Mouse (Mus musculus) forebrain, embryonic 13.5 days (tissue): ENCODE results near the gene Cbs. TPM values are rescaled to one million over a fixed set of nuclear protein-coding genes. Genes with fewer than 3 reads are reported as not detected.
A peak's percentile ranks its signal among the peaks of the same experiment; 100 is the strongest.

Experiments
- ATAC-seq: fragments of 200-750 bp; cut with Nextera tagmentation; 2 replicates; pipeline ENCODE4 v1.8.0; 2017
- H3K27ac ChIP-seq: fragments of 300-500 bp; sonication (generic); 2 replicates; pipeline ENCODE4 v1.5.1; 2015; ENCODE audit warnings: inconsistent platforms, mild to moderate bottlenecking, moderate library complexity
- H3K27me3 ChIP-seq: fragments of 300-500 bp; sonication (generic); 2 replicates; pipeline ENCODE4 v1.6.1; 2015; ENCODE audit warnings: mild to moderate bottlenecking, inconsistent platforms
- H3K36me3 ChIP-seq: fragments of 300-500 bp; sonication (generic); 2 replicates; pipeline ENCODE4 v1.6.1; 2015; ENCODE audit warnings: mild to moderate bottlenecking, inconsistent platforms; ENCODE audit not compliant: poor library complexity, severe bottlenecking
- H3K4me1 ChIP-seq: fragments of 300-500 bp; sonication (generic); 2 replicates; pipeline ENCODE4 v1.6.1; 2015; ENCODE audit warnings: inconsistent platforms
- H3K4me2 ChIP-seq: fragments of 300-500 bp; sonication (generic); 2 replicates; pipeline ENCODE4 v1.6.1; 2015; ENCODE audit warnings: inconsistent platforms, mild to moderate bottlenecking, moderate library complexity
- H3K4me3 ChIP-seq: fragments of 300-500 bp; sonication (generic); 2 replicates; pipeline ENCODE4 v1.5.1; 2015; ENCODE audit warnings: mild to moderate bottlenecking, inconsistent platforms
- H3K9ac ChIP-seq: fragments of 300-500 bp; sonication (generic); 2 replicates; pipeline ENCODE4 v1.6.1; 2015; ENCODE audit warnings: mild to moderate bottlenecking, inconsistent platforms
- H3K9me3 ChIP-seq: fragments of 300-500 bp; sonication (generic); replicated peaks from 2 replicates; pipeline ENCODE4 v1.6.1; 2016; ENCODE audit warnings: inconsistent platforms
- WGBS: fragments of 180-500 bp; shearing (Covaris S2); methylation state at CpG from one replicate; pipeline ENCODE4 v1.1.7; 2015; 5-methylcytosine and 5-hydroxymethylcytosine counted together
- polyA plus RNA-seq: library from polyadenylated mRNA; unstranded; fragments of >200 nt; fragmentation: Nextera tagmentation; extraction: Ambion mirVana; gene quantifications from 2 replicates; pipeline ENCODE4 v1.2.1, GENCODE M21; 2015

Gene Cbs
- polyA plus RNA-seq, 1 experiment from 2014 or later, result 5.3 TPM

DNA sequence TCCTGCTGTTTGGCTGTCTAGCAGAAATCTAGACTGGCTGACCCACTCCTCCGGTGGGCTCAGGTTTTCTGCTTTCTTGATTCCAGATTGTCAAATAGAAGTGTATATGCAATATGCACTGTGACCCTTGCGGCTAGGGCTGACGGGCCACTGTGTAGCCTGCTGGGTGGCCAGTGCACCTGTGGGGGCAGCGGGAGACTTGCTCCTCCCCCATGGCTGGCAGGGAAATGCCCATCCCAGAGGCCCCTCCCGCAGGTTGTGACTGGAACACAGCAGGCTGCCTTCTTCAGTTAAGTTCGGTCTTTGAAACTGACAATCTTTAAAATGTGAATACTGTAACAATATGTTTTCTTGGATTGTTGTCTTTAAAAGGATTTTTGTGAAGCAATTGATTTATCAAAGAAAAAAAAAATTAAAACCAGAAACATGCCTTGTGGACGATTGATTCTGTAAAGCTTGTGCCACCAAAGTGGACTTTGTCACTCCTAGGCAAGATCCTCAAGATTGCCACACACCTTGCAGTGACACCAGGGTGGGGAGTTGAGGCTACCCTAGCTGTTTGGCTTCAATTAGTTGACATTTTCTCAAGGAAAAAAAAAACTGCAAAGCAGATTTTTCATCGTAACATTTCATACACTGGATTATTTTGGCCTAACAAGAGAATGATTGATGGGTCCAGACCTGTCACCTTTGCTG, 29.6 kb downstream of the Cbs start:
- Histone ChIP-seq H3K4me2 (no peak overlapping the region), H3K27ac (no peak overlapping the region), H3K4me3 (no peak overlapping the region), H3K9me3 (no peaks in the 10 kb centered on the region), H3K27me3 (no peaks in the 10 kb centered on the region), H3K4me1 (no peaks in the 10 kb centered on the region), H3K9ac (no peak overlapping the region), H3K36me3 (peaks cover 44% of the 10 kb centered on the region)
- no peak for ATAC-seq
- 77% methylated on average over 8 of the region's 8 CpGs for WGBS

DNA sequence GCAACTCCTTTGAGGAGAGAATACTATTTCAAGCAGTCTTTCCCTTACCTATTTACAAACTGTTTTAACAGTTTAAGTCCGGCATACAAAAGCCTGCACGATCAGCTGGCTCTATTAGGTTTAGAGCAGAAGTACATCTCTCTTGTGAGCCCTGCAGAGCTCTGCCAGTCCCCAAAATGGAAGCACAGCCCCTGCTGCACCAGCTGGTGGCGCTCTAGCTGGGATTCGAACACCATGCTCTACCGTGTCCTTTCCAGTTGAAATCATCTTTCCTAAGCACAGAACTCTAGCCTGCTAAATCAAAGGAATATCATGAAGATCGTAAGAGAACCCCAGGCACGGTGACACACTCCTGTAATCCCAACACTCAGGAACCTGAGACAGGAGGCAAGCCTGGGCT, 30.6 kb downstream of the Cbs start:
- ATAC-seq, result no peak

DNA sequence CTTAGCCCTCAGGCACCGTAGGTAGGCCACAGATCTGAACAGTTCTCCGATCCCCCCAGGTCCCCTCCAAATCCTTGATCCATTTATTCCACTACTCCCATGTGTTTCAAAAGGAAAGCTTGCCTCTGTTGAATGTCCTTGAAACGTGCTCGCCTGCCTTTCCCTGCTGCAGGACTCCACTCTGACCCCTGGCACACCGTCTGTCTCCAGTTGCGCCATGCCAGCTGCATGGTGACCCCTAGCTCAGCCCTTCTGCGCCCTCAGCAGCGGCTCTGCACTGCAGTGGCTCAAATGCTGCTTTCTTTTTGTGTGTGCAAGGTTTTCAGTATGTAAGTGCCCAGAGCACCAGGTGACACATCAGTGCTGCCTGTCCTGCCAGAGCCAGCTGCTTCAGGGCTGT, 38.4 kb downstream of the Cbs start:
- WGBS, result 86% methylated on average over 8 of the region's 8 CpGs
- H3K27ac ChIP-seq, result no peak overlapping the region
- no peak for ATAC-seq
- H3K27me3 ChIP-seq, result no peaks in the 10 kb centered on the region
- H3K4me3 ChIP-seq, result no peak overlapping the region
- no peak overlapping the region for H3K4me2 ChIP-seq
- H3K9me3 ChIP-seq, result no peaks in the 10 kb centered on the region
- no peak overlapping the region for H3K9ac ChIP-seq
- H3K4me1 ChIP-seq, result no peaks in the 10 kb centered on the region
- peaks cover 58% of the 10 kb centered on the region for H3K36me3 ChIP-seq

More for the DNA sequence above, 30.6 kb downstream of the Cbs start:
- Histone ChIP-seq H3K4me2 (no peak overlapping the region), H3K36me3 (peaks cover 53% of the 10 kb centered on the region), H3K9me3 (no peaks in the 10 kb centered on the region), H3K27me3 (no peaks in the 10 kb centered on the region), H3K9ac (no peak overlapping the region), H3K4me1 (no peaks in the 10 kb centered on the region), H3K27ac (no peak overlapping the region), H3K4me3 (no peak overlapping the region)
- WGBS, result 83% methylated on average over 7 of the region's 7 CpGs

DNA sequence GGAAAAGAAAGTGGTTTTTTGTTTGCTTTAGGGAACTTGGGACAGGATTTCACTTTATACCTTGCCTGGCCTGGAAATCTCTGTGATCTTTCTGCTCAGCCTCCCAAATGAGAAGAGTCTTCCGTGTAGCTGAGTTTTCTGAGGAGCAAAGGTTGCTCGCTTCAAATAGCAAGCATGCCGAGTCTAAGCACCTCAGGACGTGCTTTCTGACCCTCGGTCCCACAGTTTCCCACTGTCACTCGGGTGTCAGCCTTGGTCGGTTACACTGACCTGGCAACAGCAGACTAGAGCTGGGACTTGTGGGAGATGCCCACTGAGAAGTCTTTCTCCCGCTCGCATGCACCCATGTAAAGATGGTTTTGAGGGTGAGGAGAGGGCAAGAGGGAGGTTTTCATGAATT, 39.1 kb downstream of the Cbs start:
- ATAC-seq, result no peak
- no peak overlapping the region for H3K27ac ChIP-seq
- H3K4me2 ChIP-seq, result no peak overlapping the region
- H3K36me3 ChIP-seq, result peaks cover 57% of the 10 kb centered on the region
- H3K4me3 ChIP-seq, result no peak overlapping the region
- no peaks in the 10 kb centered on the region for H3K27me3 ChIP-seq
- no peaks in the 10 kb centered on the region for H3K4me1 ChIP-seq
- WGBS, result 93% methylated on average over 9 of the region's 9 CpGs
- no peaks in the 10 kb centered on the region for H3K9me3 ChIP-seq
- H3K9ac ChIP-seq, result no peak overlapping the region

DNA sequence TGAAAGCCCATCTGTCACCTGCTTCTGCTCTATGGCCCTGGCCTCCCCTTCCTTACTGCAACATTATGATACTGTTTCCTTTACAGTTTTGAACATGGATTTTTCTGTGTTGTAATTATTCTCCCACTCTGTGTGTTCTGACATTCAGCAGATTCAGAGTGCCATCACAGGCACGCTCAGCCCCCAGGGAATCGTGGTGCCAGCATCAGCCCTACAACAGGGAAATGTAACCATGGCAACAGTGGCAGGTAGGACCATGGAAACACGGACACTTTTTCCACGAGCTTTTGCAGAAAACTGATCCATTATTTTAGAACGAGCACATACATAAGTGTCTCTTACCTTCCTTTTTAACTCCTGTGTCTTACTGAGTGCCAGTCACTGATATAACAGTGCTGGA, 42.0 kb downstream of the Cbs start:
- no peaks in the 10 kb centered on the region for H3K9me3 ChIP-seq
- H3K4me2 ChIP-seq, result no peak overlapping the region
- ATAC-seq, result no peak
- no peak overlapping the region for H3K9ac ChIP-seq
- H3K4me3 ChIP-seq, result no peak overlapping the region
- no peaks in the 10 kb centered on the region for H3K27me3 ChIP-seq
- WGBS, result 75% methylated on average over 5 of the region's 5 CpGs
- peak overlapping the region; percentile 41; the same call in 1 of the 2 replicates for H3K27ac ChIP-seq
- no peaks in the 10 kb centered on the region for H3K4me1 ChIP-seq
- H3K36me3 ChIP-seq, result peaks cover 64% of the 10 kb centered on the region

DNA sequence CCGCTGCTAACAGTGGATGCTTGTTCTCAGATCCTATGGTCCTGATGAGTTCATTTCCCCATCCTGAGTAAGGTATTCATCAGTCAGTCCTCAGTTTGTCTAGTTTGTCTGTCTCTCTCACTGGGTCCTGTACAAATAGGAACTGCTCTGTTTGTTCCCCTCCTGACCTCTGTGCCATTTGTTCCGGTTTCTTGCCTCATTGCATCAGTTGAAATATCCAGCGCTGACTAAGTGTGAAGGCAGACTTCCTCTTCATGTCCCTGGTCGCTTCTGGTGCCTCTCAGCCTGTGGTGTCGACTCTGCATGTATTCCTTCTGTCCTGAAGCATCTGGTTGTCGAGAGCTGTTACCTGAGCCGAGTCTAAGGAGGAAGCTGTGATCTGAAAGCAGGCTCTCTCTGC, 42.4 kb downstream of the Cbs start:
- ATAC-seq, result no peak

DNA sequence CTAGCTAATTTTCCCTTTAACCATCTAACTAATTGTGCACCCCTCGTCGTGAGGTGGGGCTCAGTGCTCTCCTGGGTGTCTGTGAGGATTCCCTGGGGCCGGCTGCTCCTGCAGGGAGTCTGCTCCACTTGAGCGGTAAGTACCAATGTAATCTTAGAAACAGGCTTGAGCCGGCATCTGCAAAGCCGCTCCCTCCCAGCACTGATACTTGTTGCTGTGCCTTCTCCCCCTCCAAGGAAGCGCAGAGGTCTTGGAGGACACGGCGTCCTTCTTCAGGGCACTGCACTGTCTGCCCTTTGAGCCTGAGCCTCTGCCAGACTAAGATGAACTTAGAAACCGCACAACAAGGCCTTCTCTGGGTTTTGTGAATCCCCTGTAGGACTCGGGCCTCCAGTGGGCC, 46.2 kb downstream of the Cbs start:
- 86% methylated on average over 11 of the region's 11 CpGs for WGBS
- H3K4me3 ChIP-seq, result no peak overlapping the region
- no peak overlapping the region for H3K4me2 ChIP-seq
- H3K4me1 ChIP-seq, result no peaks in the 10 kb centered on the region
- no peak overlapping the region for H3K27ac ChIP-seq
- no peak overlapping the region for H3K9ac ChIP-seq
- H3K36me3 ChIP-seq, result peaks cover 61% of the 10 kb centered on the region
- no peak for ATAC-seq
- no peaks in the 10 kb centered on the region for H3K9me3 ChIP-seq
- no peaks in the 10 kb centered on the region for H3K27me3 ChIP-seq

More for the DNA sequence above, 42.4 kb downstream of the Cbs start:
- H3K27ac ChIP-seq, result peak overlapping the region; percentile 41
- H3K4me1 ChIP-seq, result no peaks in the 10 kb centered on the region
- peaks cover 64% of the 10 kb centered on the region for H3K36me3 ChIP-seq
- H3K27me3 ChIP-seq, result no peaks in the 10 kb centered on the region
- WGBS, result 80% methylated on average over 7 of the region's 7 CpGs
- H3K9me3 ChIP-seq, result no peaks in the 10 kb centered on the region
- no peak overlapping the region for H3K9ac ChIP-seq
- no peak overlapping the region for H3K4me2 ChIP-seq
- H3K4me3 ChIP-seq, result no peak overlapping the region

DNA sequence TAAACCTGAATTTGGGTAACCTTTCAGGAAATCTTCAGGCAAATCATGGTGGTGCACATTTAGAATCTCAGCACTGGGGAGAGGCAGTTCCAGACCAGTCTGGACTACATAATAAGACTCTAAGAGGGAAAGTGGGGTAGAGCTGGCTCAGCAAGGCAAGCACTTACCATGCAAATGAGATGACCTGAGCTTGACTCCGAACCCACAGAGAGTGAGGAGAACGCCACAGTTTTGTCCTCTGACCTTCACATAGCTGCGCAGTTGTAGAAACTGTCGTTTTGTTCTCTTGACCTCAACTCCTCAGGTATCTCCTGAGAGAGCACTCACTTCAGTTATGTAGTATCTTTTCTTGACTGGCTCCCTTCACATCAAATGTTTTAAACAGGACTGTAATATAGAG, 48.3 kb downstream of the Cbs start:
- peaks cover 2% of the 10 kb centered on the region for H3K4me1 ChIP-seq
- no peak for ATAC-seq
- H3K9me3 ChIP-seq, result no peaks in the 10 kb centered on the region
- no peaks in the 10 kb centered on the region for H3K27me3 ChIP-seq
- WGBS, result 94% methylated on average over 4 of the region's 4 CpGs
- no peak overlapping the region for H3K4me3 ChIP-seq
- peaks cover 62% of the 10 kb centered on the region for H3K36me3 ChIP-seq
- no peak overlapping the region for H3K4me2 ChIP-seq
- no peak overlapping the region for H3K27ac ChIP-seq
- H3K9ac ChIP-seq, result no peak overlapping the region

DNA sequence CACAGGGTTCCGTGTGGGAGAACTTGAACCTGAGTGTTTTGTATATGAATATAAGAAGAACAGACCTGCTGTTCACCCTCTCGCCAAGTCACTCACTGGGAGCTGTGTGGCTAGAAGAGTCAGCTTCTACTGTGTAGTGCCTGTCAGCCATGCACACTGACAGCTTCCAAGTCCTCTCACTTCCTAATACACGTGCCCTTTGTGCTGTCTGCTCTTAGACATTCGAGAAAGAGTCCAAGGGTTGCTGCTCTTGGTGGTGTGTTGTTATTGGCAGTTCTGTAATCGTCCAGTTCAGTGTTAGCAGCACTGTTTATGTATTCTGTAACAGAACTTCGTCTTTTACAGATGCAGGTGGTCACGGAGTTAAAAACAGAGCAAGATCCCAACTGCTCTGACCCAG, 48.9 kb downstream of the Cbs start:
- Histone ChIP-seq H3K4me1 (peaks cover 8% of the 10 kb centered on the region), H3K27me3 (no peaks in the 10 kb centered on the region), H3K36me3 (peaks cover 59% of the 10 kb centered on the region), H3K9me3 (no peaks in the 10 kb centered on the region), H3K9ac (no peak overlapping the region), H3K4me2 (no peak overlapping the region), H3K4me3 (no peak overlapping the region), H3K27ac (no peak overlapping the region)
- ATAC-seq, result no peak
- 81% methylated on average over 7 of the region's 7 CpGs for WGBS

DNA sequence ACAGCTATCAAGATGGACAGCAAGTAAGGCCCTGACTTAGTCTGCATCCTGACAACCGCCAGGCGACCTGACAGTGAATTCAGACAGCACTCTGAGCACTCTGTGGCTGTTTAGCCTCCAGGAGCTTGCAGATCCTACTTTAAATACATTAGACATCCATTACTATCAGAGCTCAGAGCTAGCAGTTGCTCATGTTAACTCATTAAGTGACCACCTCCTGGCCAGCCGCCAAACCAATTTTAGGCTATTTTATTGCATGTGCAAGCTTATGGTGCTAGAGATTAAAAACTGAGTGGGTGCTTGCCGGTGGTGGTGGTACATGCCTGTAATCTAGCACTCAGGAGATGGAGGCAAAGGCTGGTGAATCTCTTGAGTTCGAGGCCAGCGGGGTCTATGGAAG, 53.3 kb downstream of the Cbs start:
- ATAC-seq, result no peak
- Histone ChIP-seq H3K27ac (no peak overlapping the region), H3K27me3 (no peaks in the 10 kb centered on the region), H3K4me3 (no peak overlapping the region), H3K9me3 (no peaks in the 10 kb centered on the region), H3K9ac (no peak overlapping the region), H3K36me3 (peaks cover 18% of the 10 kb centered on the region), H3K4me1 (peaks cover 37% of the 10 kb centered on the region), H3K4me2 (no peak overlapping the region)
- 84% methylated on average over 6 of the region's 6 CpGs for WGBS

DNA sequence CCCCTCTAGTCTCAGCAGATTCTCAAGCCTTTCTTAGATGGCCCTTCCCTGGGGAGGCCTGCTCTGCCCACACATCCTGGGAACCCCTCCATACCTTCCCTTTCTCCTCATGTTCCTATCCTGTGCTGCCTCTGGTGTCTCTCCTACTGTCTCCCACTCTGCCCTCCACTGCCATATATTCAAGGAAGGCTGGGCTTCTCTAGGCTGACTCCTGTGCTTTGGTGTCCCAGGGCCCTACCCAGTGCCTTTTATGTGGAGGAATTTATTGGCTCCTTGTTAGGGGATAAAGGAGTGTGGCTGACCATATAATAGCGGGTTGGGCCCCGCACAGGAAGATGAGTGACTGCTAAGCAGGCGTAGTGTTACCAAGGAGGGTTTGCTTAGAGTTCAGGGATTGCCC, 53.9 kb downstream of the Cbs start:
- 72% methylated on average over 3 of the region's 3 CpGs for WGBS
- H3K4me2 ChIP-seq, result no peak overlapping the region

DNA sequence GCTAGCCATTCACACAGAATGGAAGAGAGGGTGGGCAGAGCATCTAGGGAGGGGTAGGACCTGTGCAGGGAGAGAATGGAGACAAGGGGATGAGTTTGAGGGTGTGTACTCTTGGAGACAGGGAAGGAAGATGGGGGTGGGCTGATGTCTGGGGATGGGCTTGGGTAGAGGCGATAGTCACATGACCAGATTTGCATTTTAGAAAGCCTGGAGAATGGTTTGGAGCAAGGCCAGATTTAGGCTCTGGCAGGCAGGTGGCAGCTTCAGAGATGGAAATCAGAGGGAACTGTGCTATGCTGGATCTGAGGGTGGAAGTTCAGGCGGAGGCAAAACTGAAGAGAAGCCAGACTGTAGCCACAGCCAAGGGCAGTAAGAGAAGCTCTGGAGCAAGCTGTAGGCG, 56.7 kb downstream of the Cbs start:
- H3K4me3 ChIP-seq, result no peak overlapping the region
- H3K4me2 ChIP-seq, result peak overlapping the region; percentile 10; the same call in 1 of the 2 replicates
- H3K9me3 ChIP-seq, result no peaks in the 10 kb centered on the region
- peaks cover 37% of the 10 kb centered on the region for H3K4me1 ChIP-seq
- ATAC-seq, result peak; percentile 90
- peaks cover 11% of the 10 kb centered on the region; the same call in 1 of the 2 replicates for H3K36me3 ChIP-seq
- WGBS, result 31% methylated on average over 3 of the region's 3 CpGs
- peak overlapping the region; percentile 17; the same call in 1 of the 2 replicates for H3K9ac ChIP-seq
- H3K27me3 ChIP-seq, result no peaks in the 10 kb centered on the region
- peak overlapping the region; percentile 88 for H3K27ac ChIP-seq

More for the DNA sequence above, 53.9 kb downstream of the Cbs start:
- no peaks in the 10 kb centered on the region for H3K9me3 ChIP-seq
- no peaks in the 10 kb centered on the region for H3K27me3 ChIP-seq
- H3K4me1 ChIP-seq, result peaks cover 37% of the 10 kb centered on the region
- no peak for ATAC-seq
- H3K27ac ChIP-seq, result no peak overlapping the region
- no peak overlapping the region for H3K9ac ChIP-seq
- H3K36me3 ChIP-seq, result peaks cover 12% of the 10 kb centered on the region; the same call in 1 of the 2 replicates
- H3K4me3 ChIP-seq, result no peak overlapping the region
